Mouse (Mus musculus) liver, adult 2 months (tissue): ENCODE results near the gene Kifap3.

Experiments
- CTCF ChIP-seq: fragments of 200-500 bp; IDR thresholded peaks from 2 replicates; pipeline ENCODE4 v1.5.1; 2011; ENCODE audit warnings: low read depth, low read length, control low read depth
- POLR2A ChIP-seq: fragments of 200-500 bp; IDR thresholded peaks from 2 replicates; pipeline ENCODE4 v1.6.1; 2011; ENCODE audit warnings: low read length, control low read depth; ENCODE audit not compliant: insufficient read depth; ENCODE audit errors: extremely low read depth

DNA sequence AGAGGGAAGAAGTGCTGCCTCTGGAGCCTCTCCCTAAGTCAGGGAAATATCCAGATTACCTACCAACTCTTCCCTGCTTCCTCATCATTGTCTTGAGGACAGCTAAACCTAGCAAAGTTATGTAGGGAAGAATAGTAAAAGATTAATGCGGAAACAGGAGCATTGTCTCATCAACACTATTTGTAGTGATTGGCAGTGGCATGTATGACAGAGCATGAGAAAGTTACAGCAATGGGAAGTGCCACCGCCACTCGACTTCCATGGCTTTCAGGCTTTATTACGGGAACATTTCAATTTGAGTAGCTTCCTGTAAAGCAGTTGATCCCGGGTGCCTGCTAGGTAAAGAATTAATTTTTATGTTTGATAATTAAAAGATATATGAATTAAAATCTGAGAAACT, 113.9 kb downstream of the Kifap3 start:
- TF ChIP-seq POLR2A (no peak), CTCF (no peak)
